Mouse (Mus musculus) embryo, embryonic 11 days (tissue): ENCODE results near the gene Cym.

Experiments used
- DNase-seq: peaks from one replicate; pipeline ENCODE4 v3.0.0-alpha.2; 2015

Gene Cym

GRCm38 (mm10) chr3:107162741-107163140 is 58.8 kb downstream of the Cym start:
- no peak for DNase-seq
